Mouse (Mus musculus) intestine, postnatal 0 days (tissue): Measurements from ENCODE around the gene Fancc. TPM values are rescaled to one million over a fixed set of nuclear protein-coding genes. Genes with fewer than 3 reads are reported as not detected.

Experiments
- ATAC-seq: fragments of 200-750 bp; cut with Nextera tagmentation; 2 replicates; pipeline ENCODE4 v1.8.0; 2017; ENCODE audit warnings: mild to moderate bottlenecking, moderate TSS enrichment, moderate library complexity
- H3K27ac ChIP-seq: fragments of 300-500 bp; sonication (generic); 2 replicates; pipeline ENCODE4 v1.5.1; 2014; ENCODE audit warnings: mild to moderate bottlenecking, low read depth, low read length, moderate library complexity
- H3K27me3 ChIP-seq: fragments of 300-500 bp; sonication (generic); replicated peaks from 2 replicates; pipeline ENCODE4 v1.6.1; 2014; ENCODE audit warnings: low read length, mixed read lengths; ENCODE audit not compliant: control insufficient read depth, insufficient read depth
- H3K36me3 ChIP-seq: fragments of 300-500 bp; sonication (generic); 2 replicates; pipeline ENCODE4 v1.6.1; 2014; ENCODE audit warnings: mild to moderate bottlenecking, moderate library complexity; ENCODE audit not compliant: control insufficient read depth, insufficient read depth
- H3K4me1 ChIP-seq: fragments of 300-500 bp; sonication (generic); replicated peaks from 2 replicates; pipeline ENCODE4 v1.6.1; 2014; ENCODE audit warnings: antibody characterized with exemption, low read length, mixed read lengths; ENCODE audit not compliant: control insufficient read depth, insufficient read depth
- H3K4me2 ChIP-seq: fragments of 300-500 bp; sonication (generic); replicated peaks from 2 replicates; pipeline ENCODE4 v1.6.1; 2014; ENCODE audit warnings: low read depth, mild to moderate bottlenecking, moderate library complexity
- H3K4me3 ChIP-seq: fragments of 300-500 bp; sonication (generic); 2 replicates; pipeline ENCODE4 v1.5.1; 2014; ENCODE audit warnings: low read depth, low read length
- H3K9ac ChIP-seq: fragments of 300-500 bp; sonication (generic); 2 replicates; pipeline ENCODE4 v1.6.1; 2014; ENCODE audit warnings: mild to moderate bottlenecking, low read depth, low read length
- H3K9me3 ChIP-seq: fragments of 300-500 bp; sonication (generic); 2 replicates; pipeline ENCODE4 v1.6.1; 2016; ENCODE audit warnings: mixed run types; ENCODE audit not compliant: control insufficient read depth
- CTCF ChIP-seq: sonication (generic); IDR thresholded peaks from 2 replicates; pipeline ENCODE4 v1.5.1; 2016; ENCODE audit warnings: low read depth, mild to moderate bottlenecking, control low read depth, antibody characterized with exemption, moderate library complexity
- WGBS: fragments of 180-500 bp; shearing (Covaris S2); extraction: QIAGEN DNeasy Blood & Tissue Kit; methylation state at CpG from one replicate; pipeline ENCODE4 v1.1.7; 2014; 5-methylcytosine and 5-hydroxymethylcytosine counted together
- polyA plus RNA-seq: library from polyadenylated mRNA; unstranded; fragments of >200 nt; fragmentation: Nextera tagmentation; extraction: Ambion mirVana; gene quantifications from 2 replicates; pipeline ENCODE4 v1.2.1, GENCODE M21; 2015

The Fancc gene
- polyA plus RNA-seq, 1 experiment from 2014 or later: 5.1 TPM

DNA sequence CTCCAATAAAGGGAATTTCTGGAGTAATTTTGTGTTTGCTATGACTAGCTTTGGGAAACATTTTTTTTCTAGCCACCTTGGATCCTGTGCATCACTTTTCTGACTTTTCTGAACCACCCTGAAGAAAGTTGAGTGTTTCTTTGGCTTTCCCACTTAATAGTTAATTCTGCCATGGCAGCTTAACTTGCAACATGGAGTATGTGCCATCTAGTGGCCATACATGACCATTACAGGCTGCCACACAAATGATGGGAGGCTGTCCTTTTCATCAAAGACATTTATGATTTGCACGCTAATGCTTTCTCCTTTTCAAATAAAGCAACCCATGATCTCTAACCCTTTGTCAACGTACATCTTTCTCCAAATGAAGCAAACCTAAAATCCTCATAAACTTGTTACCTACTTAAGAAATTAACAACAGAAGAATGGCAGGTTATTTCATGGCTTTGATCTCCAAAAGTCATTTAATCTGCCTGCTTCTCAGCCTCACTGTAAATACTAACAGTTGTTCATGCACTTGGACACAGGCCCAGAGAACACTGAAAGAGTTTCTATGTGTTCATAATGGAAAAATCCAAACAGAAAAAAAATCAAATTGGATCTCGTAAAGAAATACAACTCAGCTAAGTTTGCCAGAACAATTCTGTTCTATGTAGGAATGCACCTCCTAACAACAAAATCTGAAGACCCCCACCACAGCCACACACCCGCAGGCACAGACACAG, 164.3 kb downstream of the Fancc start:
- Histone ChIP-seq H3K9ac (no peak overlapping the region), H3K4me2 (no peak overlapping the region), H3K4me1 (no peaks in the 10 kb centered on the region), H3K36me3 (no peaks in the 10 kb centered on the region), H3K4me3 (no peak overlapping the region), H3K27me3 (no peaks in the 10 kb centered on the region), H3K9me3 (no peaks in the 10 kb centered on the region), H3K27ac (no peak overlapping the region)
- WGBS: 37% methylated on average over 4 of the region's 4 CpGs
- TF ChIP-seq CTCF: peak; percentile 96
- no peak for ATAC-seq

DNA sequence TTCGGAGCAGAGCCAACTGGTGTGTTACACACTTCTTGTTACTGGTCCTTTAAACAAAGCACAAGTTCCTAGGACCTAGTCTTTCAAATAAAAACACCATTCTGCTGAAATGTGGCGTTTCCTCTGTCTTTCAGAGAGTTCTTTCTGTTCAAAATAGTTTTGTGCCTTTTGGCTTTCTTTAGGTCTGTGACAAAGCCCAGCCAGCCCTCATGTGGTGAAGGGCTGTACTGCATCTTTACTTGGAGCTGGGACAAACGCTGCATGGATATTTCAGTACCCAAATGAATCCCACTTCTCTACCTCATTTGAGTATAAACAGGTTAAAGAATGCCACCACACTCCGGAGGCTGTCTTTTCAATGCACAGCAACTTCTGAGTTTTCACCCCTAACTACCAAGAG, 165.7 kb downstream of the Fancc start:
- TF ChIP-seq CTCF: peak; percentile 91
- H3K9ac ChIP-seq: no peak overlapping the region
- H3K27me3 ChIP-seq: no peaks in the 10 kb centered on the region
- no peaks in the 10 kb centered on the region for H3K9me3 ChIP-seq
- H3K4me1 ChIP-seq: no peaks in the 10 kb centered on the region
- no peak for ATAC-seq
- no peak overlapping the region for H3K4me2 ChIP-seq
- H3K36me3 ChIP-seq: no peaks in the 10 kb centered on the region
- H3K27ac ChIP-seq: no peak overlapping the region
- 48% methylated on average over 4 of the region's 4 CpGs for WGBS
- no peak overlapping the region for H3K4me3 ChIP-seq

DNA sequence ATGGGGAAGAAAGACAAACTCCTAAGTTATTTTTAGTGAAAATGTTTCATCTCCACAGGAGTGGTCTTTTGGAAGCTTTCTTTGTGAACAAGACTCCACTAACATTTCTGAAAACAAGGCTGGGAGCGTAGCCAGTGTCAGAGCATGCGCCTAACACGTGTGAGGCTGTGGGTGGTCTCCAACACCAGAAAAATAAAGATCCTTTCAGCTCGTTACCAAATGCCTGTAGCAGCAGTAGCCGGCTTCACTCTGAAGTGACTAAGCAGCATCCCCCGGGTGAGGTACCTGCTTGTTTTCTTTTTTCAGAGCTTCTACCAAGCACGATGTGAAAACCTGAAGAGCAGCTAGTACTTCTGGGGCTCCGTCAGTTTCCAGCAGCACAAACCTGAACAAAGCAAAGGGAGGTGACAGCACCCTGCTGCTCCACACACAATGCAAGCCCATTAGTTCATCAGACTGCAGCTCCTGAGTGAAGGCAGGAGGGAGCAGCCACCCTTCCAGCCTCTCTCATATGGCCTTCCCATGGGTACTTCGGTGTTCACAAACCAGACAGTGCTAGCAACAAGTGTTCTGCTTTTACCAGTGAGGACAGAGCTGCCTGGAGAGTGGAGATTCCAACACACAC, 166.7 kb downstream of the Fancc start:
- Histone ChIP-seq H3K4me1 (no peaks in the 10 kb centered on the region; the same call in 1 of the 2 replicates), H3K27ac (peak overlapping the region; percentile 21; the same call in 1 of the 2 replicates), H3K36me3 (no peaks in the 10 kb centered on the region), H3K4me3 (no peak overlapping the region), H3K9ac (no peak overlapping the region), H3K27me3 (no peaks in the 10 kb centered on the region), H3K9me3 (no peaks in the 10 kb centered on the region), H3K4me2 (no peak overlapping the region)
- WGBS: 47% methylated on average over 9 of the region's 9 CpGs
- no peak for ATAC-seq
- TF ChIP-seq CTCF: no peak

DNA sequence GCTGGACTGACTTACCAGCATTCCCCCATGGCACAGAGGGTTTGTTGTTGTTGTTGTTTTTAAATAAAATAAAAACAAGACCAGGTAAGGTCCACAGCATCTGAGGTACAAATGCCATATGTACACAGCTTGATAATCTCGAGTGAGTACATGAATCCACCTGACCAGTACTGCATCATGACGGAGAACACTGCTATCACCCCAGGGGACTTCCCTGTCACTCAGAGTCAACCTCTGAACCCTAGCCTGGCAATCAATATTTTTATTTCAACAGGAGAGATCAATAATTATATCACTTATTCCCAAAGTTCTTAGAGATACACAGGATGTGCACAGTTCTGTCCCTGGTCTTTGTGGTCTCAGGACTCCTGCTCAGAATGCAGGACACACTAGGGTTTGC, 171.1 kb downstream of the Fancc start:
- no peak for TF ChIP-seq CTCF
- H3K9me3 ChIP-seq: no peaks in the 10 kb centered on the region
- no peaks in the 10 kb centered on the region for H3K36me3 ChIP-seq
- 48% methylated on average over 2 of the region's 2 CpGs for WGBS
- H3K4me3 ChIP-seq: no peak overlapping the region
- H3K27ac ChIP-seq: no peak overlapping the region
- H3K9ac ChIP-seq: no peak overlapping the region
- ATAC-seq: no peak; the same call in 1 of the 2 replicates
- no peak overlapping the region for H3K4me2 ChIP-seq
- no peaks in the 10 kb centered on the region for H3K27me3 ChIP-seq
- H3K4me1 ChIP-seq: peaks cover 4% of the 10 kb centered on the region; the same call in 1 of the 2 replicates

DNA sequence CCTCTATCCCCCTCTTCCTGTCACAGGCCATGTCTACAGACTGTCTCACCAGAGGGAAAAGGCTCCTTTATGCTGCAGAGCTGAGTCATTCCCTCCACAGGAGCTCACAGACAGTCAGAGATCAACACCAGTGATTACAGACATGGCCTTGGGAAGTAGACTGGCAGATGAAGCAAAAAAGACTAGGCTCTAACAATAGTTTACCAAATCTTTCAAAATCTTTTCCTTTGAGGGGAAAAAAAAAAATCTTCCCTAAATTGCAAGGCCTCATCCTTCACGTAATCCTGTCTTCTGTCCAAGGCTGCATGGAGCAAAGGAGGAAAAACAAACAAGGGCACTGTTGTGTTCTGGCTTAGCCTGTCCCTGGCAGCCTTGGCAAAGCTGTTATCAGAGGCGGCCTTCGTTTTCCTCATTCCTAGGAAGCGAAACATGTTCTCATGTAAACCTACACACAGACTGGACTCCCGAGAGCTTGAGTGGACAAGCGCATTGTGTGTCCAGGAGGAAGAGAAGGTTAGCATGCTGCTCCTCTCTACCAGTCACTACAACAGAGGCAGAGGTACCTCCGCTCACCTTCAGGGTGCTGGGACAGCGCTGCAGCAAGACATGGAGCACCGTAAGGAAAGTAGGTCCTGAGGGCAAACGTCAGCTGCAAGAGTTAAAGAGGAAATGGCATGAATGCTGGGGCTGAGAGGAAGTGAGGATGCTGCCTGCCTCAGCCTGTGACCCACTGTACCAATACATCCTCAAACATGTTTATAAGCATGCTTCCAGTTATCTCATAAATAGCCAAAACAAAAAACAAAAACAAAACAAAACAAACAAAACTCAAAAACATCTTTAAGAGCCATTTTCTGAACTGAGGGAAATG, 171.9 kb downstream of the Fancc start:
- H3K4me3 ChIP-seq: no peak overlapping the region
- H3K27me3 ChIP-seq: no peaks in the 10 kb centered on the region
- H3K9ac ChIP-seq: no peak overlapping the region
- TF ChIP-seq CTCF: no peak
- H3K9me3 ChIP-seq: no peaks in the 10 kb centered on the region
- no peaks in the 10 kb centered on the region for H3K36me3 ChIP-seq
- no peak overlapping the region for H3K4me2 ChIP-seq
- H3K4me1 ChIP-seq: peaks cover 4% of the 10 kb centered on the region; the same call in 1 of the 2 replicates
- WGBS: 56% methylated on average over 10 of the region's 10 CpGs
- ATAC-seq: peak; percentile 50; the same call in 1 of the 2 replicates
- peak overlapping the region; percentile 42 for H3K27ac ChIP-seq

DNA sequence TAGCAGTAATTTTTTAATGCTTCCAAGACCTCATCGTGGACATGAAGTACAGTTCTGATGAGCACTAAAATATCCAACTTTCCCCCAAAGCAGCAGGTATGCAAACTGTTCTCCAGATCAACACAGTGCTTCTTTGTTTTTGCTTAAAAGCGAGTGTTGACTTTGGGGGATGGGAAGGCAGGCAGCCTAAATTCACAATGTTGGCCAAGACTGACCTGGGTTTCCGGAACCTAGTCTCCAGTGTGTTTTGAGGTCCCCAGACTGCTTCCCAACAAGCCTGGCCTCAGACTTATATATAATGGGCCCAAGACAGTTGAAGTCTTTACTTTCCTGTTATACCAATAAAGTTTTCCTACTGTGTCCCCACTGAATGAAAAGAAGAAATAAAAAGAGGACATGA, 172.8 kb downstream of the Fancc start:
- no peak for ATAC-seq
- WGBS: 53% methylated on average over 3 of the region's 3 CpGs

More for the DNA sequence above, 172.8 kb downstream of the Fancc start:
- peaks cover 4% of the 10 kb centered on the region; the same call in 1 of the 2 replicates for H3K4me1 ChIP-seq
- no peaks in the 10 kb centered on the region for H3K36me3 ChIP-seq
- no peaks in the 10 kb centered on the region for H3K27me3 ChIP-seq
- H3K4me3 ChIP-seq: no peak overlapping the region
- TF ChIP-seq CTCF: no peak
- no peak overlapping the region for H3K4me2 ChIP-seq
- H3K27ac ChIP-seq: no peak overlapping the region
- H3K9me3 ChIP-seq: no peaks in the 10 kb centered on the region
- H3K9ac ChIP-seq: no peak overlapping the region
